Mouse (Mus musculus): ENCODE measurements around the gene Cd72. TPM values are rescaled to one million over a fixed set of nuclear protein-coding genes. Genes with fewer than 3 reads are reported as not detected.

The Cd72 gene
- polyA plus RNA-seq, 1 experiment from 2014 or later, result 2.6 TPM

- Histone ChIP-seq H3K9ac (ENCODE audit: low read length) (no peak overlapping the region), H3K27me3 (ENCODE audit: control insufficient read depth, insufficient read depth, low read length) (no peaks in the 10 kb centered on the region), H3K4me3 (ENCODE audit: low read depth, low read length) (no peak overlapping the region), H3K4me1 (replicated peaks; ENCODE audit: control insufficient read depth, insufficient read depth, low read length) (no peaks in the 10 kb centered on the region), H3K4me2 (ENCODE audit: low read depth, low read length, severe bottlenecking) (no peak overlapping the region), H3K27ac (ENCODE audit: low read depth, low read length) (no peak overlapping the region), H3K36me3 (ENCODE audit: control insufficient read depth, insufficient read depth, low read length) (no peaks in the 10 kb centered on the region; the same call in 1 of the 2 replicates), H3K9me3 (ENCODE audit: control insufficient read depth, low read length) (no peaks in the 10 kb centered on the region)
- no peak for DNase-seq (ENCODE audit: low spot score)
- 91% methylated on average over 14 of the region's 14 CpGs for WGBS
- ATAC-seq (replicated peaks; ENCODE audit: low FRiP score), result no peak
Measured at GRCm38 (mm10) chr4:43414761-43415160, 39.7 kb downstream of the Cd72 start.

GRCm38 (mm10) chr4:43407071-43407920 lies 47.1 kb downstream of the Cd72 start:
- Histone ChIP-seq H3K27ac (ENCODE audit: low read depth, low read length) (0 out of 2 replicates have a peak overlapping the region, but pooled peaks have one; percentile 31), H3K4me1 (replicated peaks; ENCODE audit: control insufficient read depth, insufficient read depth, low read length) (peaks cover 6% of the 10 kb centered on the region; the same call in 1 of the 2 replicates), H3K9ac (ENCODE audit: low read length) (peak overlapping the region; percentile 68), H3K27me3 (ENCODE audit: control insufficient read depth, insufficient read depth, low read length) (no peaks in the 10 kb centered on the region), H3K4me3 (ENCODE audit: low read depth, low read length) (peak overlapping the region; percentile 41), H3K36me3 (ENCODE audit: control insufficient read depth, insufficient read depth, low read length) (no peaks in the 10 kb centered on the region), H3K9me3 (ENCODE audit: control insufficient read depth, low read length) (no peaks in the 10 kb centered on the region), H3K4me2 (ENCODE audit: low read depth, low read length, severe bottlenecking) (peak overlapping the region; percentile 66)
- 72% methylated on average over 12 of the region's 12 CpGs for WGBS
- peak; percentile 49 for DNase-seq (ENCODE audit: low spot score)
- no peak for ATAC-seq (replicated peaks; ENCODE audit: low FRiP score)

GRCm38 (mm10) chr4:43406162-43406971 lies 48.1 kb downstream of the Cd72 start:
- Histone ChIP-seq H3K27ac (ENCODE audit: low read depth, low read length) (peak overlapping the region; percentile 70; the same call in 1 of the 2 replicates), H3K27me3 (ENCODE audit: control insufficient read depth, insufficient read depth, low read length) (no peaks in the 10 kb centered on the region), H3K36me3 (ENCODE audit: control insufficient read depth, insufficient read depth, low read length) (no peaks in the 10 kb centered on the region), H3K9ac (ENCODE audit: low read length) (peak overlapping the region; percentile 68), H3K4me1 (replicated peaks; ENCODE audit: control insufficient read depth, insufficient read depth, low read length) (peaks cover 8% of the 10 kb centered on the region; the same call in 1 of the 2 replicates), H3K9me3 (ENCODE audit: control insufficient read depth, low read length) (no peaks in the 10 kb centered on the region), H3K4me3 (ENCODE audit: low read depth, low read length) (peak overlapping the region; percentile 41), H3K4me2 (ENCODE audit: low read depth, low read length, severe bottlenecking) (peak overlapping the region; percentile 66)
- ATAC-seq (replicated peaks; ENCODE audit: low FRiP score) (peak; percentile 93), DNase-seq (ENCODE audit: low spot score) (peak; percentile 88)
- WGBS, result 1% methylated on average over 28 of the region's 28 CpGs

- 90% methylated on average over 10 of the region's 10 CpGs for WGBS
- no peak overlapping the region for H3K4me3 ChIP-seq (ENCODE audit: low read depth, low read length)
- ATAC-seq (replicated peaks; ENCODE audit: low FRiP score) (no peak), DNase-seq (ENCODE audit: low spot score) (no peak)
- no peak overlapping the region for H3K9ac ChIP-seq (ENCODE audit: low read length)
- no peaks in the 10 kb centered on the region for H3K36me3 ChIP-seq (ENCODE audit: control insufficient read depth, insufficient read depth, low read length)
- no peaks in the 10 kb centered on the region for H3K27me3 ChIP-seq (ENCODE audit: control insufficient read depth, insufficient read depth, low read length)
- H3K4me2 ChIP-seq (ENCODE audit: low read depth, low read length, severe bottlenecking), result no peak overlapping the region
- H3K4me1 ChIP-seq (replicated peaks; ENCODE audit: control insufficient read depth, insufficient read depth, low read length), result peaks cover 11% of the 10 kb centered on the region; the same call in 1 of the 2 replicates
- H3K9me3 ChIP-seq (ENCODE audit: control insufficient read depth, low read length), result no peaks in the 10 kb centered on the region
- H3K27ac ChIP-seq (ENCODE audit: low read depth, low read length), result no peak overlapping the region
Measured at GRCm38 (mm10) chr4:43404697-43405096, 49.7 kb downstream of the Cd72 start.

GRCm38 (mm10) chr4:43402212-43402611 lies 52.2 kb downstream of the Cd72 start:
- Histone ChIP-seq H3K4me2 (ENCODE audit: low read depth, low read length, severe bottlenecking) (no peak overlapping the region), H3K27ac (ENCODE audit: low read depth, low read length) (no peak overlapping the region), H3K4me1 (replicated peaks; ENCODE audit: control insufficient read depth, insufficient read depth, low read length) (peaks cover 9% of the 10 kb centered on the region; the same call in 1 of the 2 replicates), H3K9ac (ENCODE audit: low read length) (no peak overlapping the region), H3K36me3 (ENCODE audit: control insufficient read depth, insufficient read depth, low read length) (no peaks in the 10 kb centered on the region), H3K4me3 (ENCODE audit: low read depth, low read length) (no peak overlapping the region), H3K9me3 (ENCODE audit: control insufficient read depth, low read length) (no peaks in the 10 kb centered on the region), H3K27me3 (ENCODE audit: control insufficient read depth, insufficient read depth, low read length) (no peaks in the 10 kb centered on the region)
- ATAC-seq (replicated peaks; ENCODE audit: low FRiP score) (no peak), DNase-seq (ENCODE audit: low spot score) (no peak)
- 87% methylated on average over 9 of the region's 9 CpGs for WGBS

GRCm38 (mm10) chr4:43401486-43401885 lies 52.9 kb downstream of the Cd72 start:
- Histone ChIP-seq H3K9me3 (ENCODE audit: control insufficient read depth, low read length) (no peaks in the 10 kb centered on the region), H3K4me2 (ENCODE audit: low read depth, low read length, severe bottlenecking) (no peak overlapping the region), H3K27ac (ENCODE audit: low read depth, low read length) (no peak overlapping the region), H3K36me3 (ENCODE audit: control insufficient read depth, insufficient read depth, low read length) (no peaks in the 10 kb centered on the region), H3K9ac (ENCODE audit: low read length) (no peak overlapping the region), H3K4me3 (ENCODE audit: low read depth, low read length) (no peak overlapping the region), H3K27me3 (ENCODE audit: control insufficient read depth, insufficient read depth, low read length) (no peaks in the 10 kb centered on the region), H3K4me1 (replicated peaks; ENCODE audit: control insufficient read depth, insufficient read depth, low read length) (peaks cover 9% of the 10 kb centered on the region; the same call in 1 of the 2 replicates)
- WGBS, result 91% methylated on average over 10 of the region's 10 CpGs
- peak; percentile 40 for DNase-seq (ENCODE audit: low spot score)
- no peak for ATAC-seq (replicated peaks; ENCODE audit: low FRiP score)

- H3K27ac ChIP-seq (ENCODE audit: low read depth, low read length), result no peak overlapping the region
- 0 out of 2 replicates have a peak, but pooled peaks have one; percentile 27 for ATAC-seq (replicated peaks; ENCODE audit: low FRiP score)
Measured at GRCm38 (mm10) chr4:43400976-43401375, 53.5 kb downstream of the Cd72 start.

GRCm38 (mm10) chr4:43399391-43400131 lies 54.9 kb downstream of the Cd72 start:
- 0 out of 2 replicates have a peak, but pooled peaks cover 7% of the 10 kb centered on the region for H3K4me1 ChIP-seq (replicated peaks; ENCODE audit: control insufficient read depth, insufficient read depth, low read length)
- no peaks in the 10 kb centered on the region for H3K9me3 ChIP-seq (ENCODE audit: control insufficient read depth, low read length)
- H3K27ac ChIP-seq (ENCODE audit: low read depth, low read length), result no peak overlapping the region
- 86% methylated on average over 31 of the region's 31 CpGs for WGBS
- H3K4me3 ChIP-seq (ENCODE audit: low read depth, low read length), result no peak overlapping the region
- no peak for ATAC-seq (replicated peaks; ENCODE audit: low FRiP score)
- no peaks in the 10 kb centered on the region for H3K36me3 ChIP-seq (ENCODE audit: control insufficient read depth, insufficient read depth, low read length)
- no peaks in the 10 kb centered on the region for H3K27me3 ChIP-seq (ENCODE audit: control insufficient read depth, insufficient read depth, low read length)
- H3K4me2 ChIP-seq (ENCODE audit: low read depth, low read length, severe bottlenecking), result no peak overlapping the region
- H3K9ac ChIP-seq (ENCODE audit: low read length), result no peak overlapping the region
- peak; percentile 48 for DNase-seq (ENCODE audit: low spot score)

More at GRCm38 (mm10) chr4:43400976-43401375, 53.5 kb downstream of the Cd72 start:
- Histone ChIP-seq H3K4me1 (replicated peaks; ENCODE audit: control insufficient read depth, insufficient read depth, low read length) (peaks cover 8% of the 10 kb centered on the region; the same call in 1 of the 2 replicates), H3K4me3 (ENCODE audit: low read depth, low read length) (no peak overlapping the region), H3K36me3 (ENCODE audit: control insufficient read depth, insufficient read depth, low read length) (no peaks in the 10 kb centered on the region), H3K9me3 (ENCODE audit: control insufficient read depth, low read length) (no peaks in the 10 kb centered on the region), H3K9ac (ENCODE audit: low read length) (no peak overlapping the region), H3K27me3 (ENCODE audit: control insufficient read depth, insufficient read depth, low read length) (no peaks in the 10 kb centered on the region), H3K4me2 (ENCODE audit: low read depth, low read length, severe bottlenecking) (no peak overlapping the region)
- WGBS, result 27% methylated on average over 10 of the region's 10 CpGs
- peak; percentile 61 for DNase-seq (ENCODE audit: low spot score)

All from forebrain, embryonic 11.5 days (tissue).